Mouse (Mus musculus) thymus, adult 18-20 months (tissue): ENCODE measurements at regions not wholly inside any gene's neighbourhood (a gene's known extent, or its start where the extent isn't known, plus 50 kb on each side); places are given as distances from the start of the nearest gene placed in this dataset.
A peak's percentile ranks its signal among the peaks of the same experiment; 100 is the strongest.
"Not testable (repeated sequence)": the region's sequence is repeated elsewhere in the genome, so short reads cannot be mapped to it uniquely, and the experiment has no call there.

Experiments used
- DNase-seq, 2 experiments: peaks; one replicate each; pipeline ENCODE4 v3.0.0; 2022; ENCODE audit warnings: mixed read lengths in 2 of 2

DNA sequence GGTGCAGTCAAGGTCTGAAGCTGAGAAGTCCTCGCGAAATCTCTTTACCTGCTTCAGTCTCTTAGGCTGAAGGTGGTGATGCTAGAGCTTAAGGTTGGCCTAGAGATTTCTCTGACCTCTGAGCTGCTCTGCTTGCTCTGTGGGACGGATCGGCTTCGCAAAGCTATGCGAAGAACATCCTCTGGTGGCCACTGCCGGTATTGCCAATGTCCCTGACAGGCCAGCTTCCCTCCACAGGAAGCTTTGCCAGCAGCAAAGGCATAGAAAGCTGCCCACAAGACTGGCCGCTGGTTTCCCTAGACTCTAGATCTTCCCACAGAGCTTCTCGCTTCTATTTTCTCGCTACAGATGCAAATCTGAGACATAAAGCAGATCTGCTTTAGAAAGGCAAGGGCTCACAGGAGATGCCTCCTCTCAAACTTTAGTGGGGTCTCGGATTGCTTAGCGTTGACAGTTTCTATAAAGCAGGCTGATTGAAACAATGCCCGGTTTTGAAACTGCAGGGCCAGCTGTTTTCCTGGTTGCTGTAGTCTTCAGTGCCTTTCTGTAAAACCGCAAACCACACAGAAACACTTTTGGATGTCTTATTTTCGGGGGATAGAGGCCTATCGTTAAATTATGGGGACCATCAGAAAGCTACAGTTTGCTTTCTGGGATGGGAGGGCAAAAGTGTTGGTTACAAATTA lies 153.7 kb downstream of the Car8 start:
- DNase-seq = peak; percentile 36 to 43

DNA sequence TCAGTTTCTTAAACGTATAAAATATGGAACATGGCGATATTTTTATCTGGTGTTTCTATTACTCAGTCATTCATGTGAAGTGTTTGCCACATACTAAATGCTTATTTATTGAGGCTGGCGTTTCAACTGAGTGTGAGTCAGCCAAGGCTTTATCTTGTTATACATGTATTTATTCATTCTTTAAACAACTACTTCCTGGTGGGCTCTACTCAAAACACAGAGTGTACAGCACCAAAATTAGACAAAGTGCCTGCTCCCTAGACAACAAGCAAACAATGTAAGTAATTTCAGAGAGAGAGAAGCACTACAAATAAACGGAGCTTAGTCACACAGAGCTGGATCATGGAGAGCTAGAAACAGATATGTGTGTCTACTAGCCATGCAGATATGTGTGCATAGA lies 159.5 kb downstream of the Car8 start:
- no peak for DNase-seq

DNA sequence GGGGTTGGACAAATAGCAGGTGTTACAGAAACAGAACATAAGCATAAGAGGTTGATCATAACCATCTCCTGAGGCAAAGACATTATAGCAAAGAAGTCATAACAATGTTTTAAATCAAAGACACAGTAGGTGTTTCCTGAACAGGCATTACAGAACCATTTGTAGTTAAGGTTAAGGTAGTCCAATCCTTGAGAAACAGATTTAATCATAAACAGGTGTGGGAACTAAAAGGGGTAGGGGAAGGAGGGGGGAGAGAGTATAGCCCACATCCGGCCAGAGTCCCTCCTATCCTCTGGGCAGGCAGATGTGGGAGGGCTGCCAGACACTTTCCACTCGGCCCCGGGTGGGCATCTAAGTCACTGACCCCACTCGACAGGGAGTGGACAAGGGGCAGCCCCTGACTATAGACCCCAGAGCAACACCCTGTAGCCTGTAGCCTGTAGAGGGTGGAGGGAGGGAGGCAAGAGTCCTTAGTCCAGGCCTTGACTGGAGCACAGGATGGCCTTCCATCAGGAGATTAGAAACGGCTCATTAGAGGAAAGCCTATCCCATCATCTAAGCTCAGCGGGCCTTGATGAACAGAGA lies 165.8 kb downstream of the Car8 start:
- no peak for DNase-seq

DNA sequence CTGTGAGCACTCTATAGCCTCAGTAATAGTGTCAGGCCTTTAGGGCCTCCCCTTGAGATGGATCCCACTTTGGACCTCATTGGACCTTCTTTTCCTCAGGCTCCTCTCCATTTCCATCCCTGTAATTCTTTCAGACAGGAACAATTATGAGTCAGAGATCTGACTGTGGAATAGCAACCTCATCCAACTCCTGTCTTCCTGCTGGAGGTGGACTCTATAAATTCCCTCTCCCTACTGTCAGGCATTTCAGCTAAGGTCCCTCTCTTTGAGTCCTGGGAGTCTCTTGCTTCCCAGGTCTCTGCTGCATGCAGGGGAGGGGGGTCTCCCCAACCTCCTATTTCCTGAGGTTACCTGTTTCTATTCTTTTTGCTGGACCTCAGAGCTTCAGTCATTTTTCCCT lies 168.1 kb downstream of the Car8 start:
- not testable (repeated sequence) for DNase-seq

DNA sequence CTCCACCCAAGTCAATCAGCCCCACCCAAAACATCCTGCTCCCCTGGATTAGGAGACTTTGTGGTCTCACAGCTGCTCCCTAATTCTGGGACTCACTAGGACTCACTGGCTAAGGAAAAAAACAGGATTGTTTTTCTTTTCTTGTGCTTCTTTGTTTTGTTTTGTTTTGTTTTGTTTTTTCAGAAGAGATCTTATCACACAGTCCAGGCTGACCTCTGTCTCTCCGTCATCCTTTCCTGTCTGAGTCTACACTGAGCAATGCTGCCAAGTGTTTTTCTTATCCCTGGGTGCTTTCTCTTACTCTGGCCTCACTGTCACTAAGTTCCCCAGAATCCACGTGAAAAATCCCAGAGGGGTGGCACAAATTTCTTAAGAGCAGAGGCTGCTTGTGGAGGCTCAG lies 170.8 kb downstream of the Car8 start:
- DNase-seq = no peak

DNA sequence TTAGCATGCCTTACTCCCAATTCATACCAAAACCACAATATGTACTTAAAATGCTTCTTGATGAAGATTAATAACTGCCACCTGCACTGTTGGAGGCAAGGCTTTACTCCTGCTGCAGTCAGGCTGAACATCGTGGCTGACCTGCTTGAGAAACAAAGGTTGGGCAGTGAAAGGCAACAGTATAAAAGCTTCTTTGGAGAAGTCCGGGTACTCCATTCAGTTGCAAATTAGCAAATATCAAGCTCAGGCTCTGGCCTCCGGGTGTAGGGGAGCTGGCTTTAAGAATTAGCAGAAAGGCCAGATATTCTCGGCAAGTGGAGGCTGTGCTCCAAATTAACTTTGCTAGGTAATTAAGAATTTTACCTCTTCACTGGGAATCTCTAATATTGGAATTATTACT lies 197.1 kb downstream of the Car8 start:
- DNase-seq = no peak

DNA sequence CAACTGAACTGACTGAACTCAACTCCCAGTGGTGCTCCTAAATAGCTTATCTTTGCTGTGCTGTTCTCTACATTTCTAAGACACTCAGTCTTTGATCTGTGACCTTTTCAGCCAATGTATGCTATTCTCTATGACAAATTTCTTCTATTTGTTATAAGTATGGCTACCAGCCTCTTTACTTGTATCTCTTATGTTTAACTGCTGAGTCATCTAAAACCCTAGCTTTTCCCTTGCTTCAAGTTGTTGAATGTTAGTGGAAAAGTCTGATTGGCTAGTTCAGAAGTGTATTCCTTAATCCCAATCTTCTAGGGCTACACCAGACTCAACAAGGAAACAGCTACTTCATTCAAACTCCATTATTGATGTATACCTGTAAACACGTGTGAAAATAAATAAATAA lies 201.0 kb downstream of the Car8 start:
- no peak for DNase-seq

DNA sequence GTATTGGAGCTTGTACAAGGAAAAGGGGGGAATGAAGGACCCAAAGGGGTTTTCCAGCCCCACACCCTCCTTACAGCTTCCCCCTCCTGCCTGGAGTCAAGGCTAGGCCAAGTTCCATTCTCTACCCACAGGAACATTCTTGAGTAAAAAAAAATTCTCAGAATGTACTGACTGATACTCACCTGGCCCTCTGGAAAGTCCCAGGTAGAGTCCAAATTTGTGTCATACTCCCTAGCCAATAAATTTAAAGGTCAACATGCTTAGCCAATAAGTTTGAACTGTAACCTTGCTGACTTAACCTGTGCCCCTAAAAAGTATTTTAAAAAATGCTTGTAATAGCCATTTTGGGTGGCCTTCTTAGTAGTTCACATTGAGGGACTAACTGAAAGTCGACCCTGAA lies 205.4 kb downstream of the Car8 start:
- not testable (repeated sequence) for DNase-seq

DNA sequence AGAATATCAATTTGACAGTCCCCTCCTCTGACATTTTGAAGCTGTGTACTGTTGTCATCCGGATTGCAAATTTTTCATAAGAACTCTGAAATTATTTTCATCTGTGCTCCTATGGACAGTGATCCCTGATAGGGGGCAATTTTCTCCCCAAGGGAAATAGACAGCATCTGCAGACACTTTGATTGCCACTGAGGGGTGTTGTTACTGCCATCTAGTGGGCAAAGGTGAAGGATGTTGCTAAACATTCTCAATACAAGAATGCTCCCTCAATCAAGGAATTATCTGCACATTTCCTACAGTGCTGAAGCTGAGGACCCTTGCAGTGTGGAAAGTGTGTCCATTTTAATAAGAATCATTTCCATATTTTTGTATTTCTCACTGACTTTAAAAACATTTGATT lies 233.7 kb downstream of the Car8 start:
- DNase-seq = no peak

DNA sequence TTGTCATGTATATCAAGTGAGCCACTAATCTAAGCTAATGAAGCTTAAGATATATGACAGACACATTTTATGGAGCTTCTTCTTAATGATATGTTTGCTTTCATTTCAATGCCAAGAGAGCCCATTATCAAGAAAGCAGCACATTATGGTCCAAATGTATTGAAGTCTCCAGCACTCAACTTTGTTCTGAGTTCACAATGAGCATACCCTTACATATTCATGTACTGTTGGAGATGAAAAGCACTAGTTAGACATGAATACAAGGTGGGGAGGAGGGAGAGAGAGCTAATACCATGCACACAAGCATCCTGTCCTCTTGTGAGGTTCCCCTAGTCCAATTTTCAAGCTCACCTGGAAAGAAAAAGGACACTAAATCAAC lies 241.3 kb downstream of the Car8 start:
- no peak for DNase-seq

DNA sequence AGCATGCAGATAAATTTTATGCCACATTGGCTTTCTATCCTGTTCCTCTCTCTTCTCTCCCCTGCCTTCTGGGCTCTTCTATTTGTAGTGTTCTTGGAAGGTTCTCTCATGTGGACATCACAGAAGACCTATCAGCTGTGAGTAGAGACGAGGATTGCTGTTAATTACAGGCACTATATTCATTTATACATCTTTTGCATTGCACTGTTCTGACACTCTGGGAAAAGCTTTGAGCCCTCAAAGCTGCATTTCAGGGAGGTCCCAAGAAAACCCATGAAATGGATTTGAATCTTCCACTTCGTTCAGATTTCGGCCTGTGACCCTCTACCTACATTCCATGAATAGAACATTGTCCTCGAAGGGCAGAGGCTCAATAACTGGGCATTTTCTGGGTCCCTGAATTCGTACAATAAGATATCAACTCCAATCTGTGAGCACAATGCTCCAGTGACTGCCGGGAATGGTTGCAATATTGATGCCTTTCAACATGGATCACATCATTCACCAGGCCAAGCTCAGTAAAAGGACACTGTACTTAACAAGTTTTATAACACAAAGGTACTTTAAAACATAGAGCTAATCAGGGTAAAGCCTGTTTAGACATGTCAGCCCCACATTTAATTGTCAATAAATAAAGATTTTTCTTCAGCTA lies 241.8 kb downstream of the Car8 start:
- DNase-seq = no peak

DNA sequence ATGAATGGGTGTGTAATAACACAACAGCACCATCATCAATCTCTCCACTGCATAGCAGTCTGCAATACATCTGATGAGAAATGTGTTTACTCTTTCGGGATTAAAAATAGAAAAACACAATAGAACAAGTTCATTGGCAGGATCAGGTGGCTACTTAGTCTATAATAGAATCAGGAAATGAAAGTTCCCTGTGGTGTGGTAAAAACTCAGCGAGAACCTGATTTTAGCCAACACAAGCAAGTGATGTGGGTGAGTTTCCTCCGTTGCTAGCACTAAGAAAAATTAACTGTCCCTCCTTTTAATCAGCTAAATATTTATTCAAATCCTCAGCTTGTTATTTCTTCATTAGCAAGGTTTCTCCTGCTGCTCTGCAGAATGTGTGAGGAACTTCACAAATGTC lies 245.9 kb downstream of the Car8 start:
- DNase-seq = no peak

DNA sequence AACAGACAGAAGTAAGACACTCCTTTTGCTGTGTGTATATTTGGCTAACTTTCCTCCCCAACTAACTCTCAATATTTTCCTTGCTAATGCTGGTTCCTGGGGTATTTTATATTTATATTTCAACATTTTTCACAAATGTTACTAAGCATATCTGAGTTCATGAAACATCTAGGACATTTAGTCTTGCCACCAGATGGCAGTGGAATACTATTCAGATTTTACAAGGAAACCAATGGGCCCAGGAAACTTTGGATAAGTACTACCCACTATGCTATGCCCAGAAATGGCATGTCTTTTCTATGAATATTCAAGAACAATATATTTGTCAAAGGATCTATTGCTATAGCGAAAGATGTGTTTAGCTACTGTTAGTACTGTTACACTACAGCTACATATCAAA lies 251.1 kb downstream of the Car8 start:
- no peak for DNase-seq

DNA sequence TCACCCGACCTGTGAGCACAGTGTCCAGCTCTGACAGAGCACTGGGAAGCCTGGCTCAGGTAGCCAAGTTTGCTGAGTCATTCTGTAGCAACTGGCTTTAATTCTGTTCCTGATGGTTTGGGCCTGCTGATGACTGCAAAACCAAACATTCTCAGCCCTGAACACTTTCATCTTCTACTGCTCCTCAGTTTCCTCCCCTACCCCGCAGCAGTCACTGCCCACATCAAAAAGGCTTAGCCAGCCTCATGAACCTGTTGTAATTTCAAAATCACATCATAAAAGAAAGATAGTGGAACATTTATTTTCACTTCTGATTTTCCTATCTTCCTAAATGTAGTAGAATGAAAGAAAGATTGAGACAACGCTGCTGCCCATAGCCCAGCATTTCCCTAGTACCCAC lies 251.5 kb downstream of the Car8 start:
- no peak for DNase-seq

DNA sequence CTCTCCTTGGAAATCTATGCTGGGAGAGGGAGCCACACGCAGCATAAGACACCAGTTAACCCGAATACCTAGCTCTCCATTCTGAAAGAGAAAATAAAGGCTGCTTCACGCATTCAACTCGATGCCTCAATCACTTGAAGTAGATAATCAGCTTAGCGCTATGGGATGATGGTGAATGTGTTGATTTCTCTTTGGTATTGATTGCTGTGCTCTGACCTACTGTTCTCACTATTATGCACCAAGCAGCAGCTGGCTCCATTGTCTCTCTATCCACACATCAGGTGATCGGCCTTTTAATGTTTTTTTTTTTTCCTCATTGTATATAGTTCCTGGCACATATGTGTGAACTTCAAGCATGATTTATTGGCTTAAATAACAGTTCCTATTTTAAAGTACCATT lies 254.0 kb downstream of the Car8 start:
- no peak for DNase-seq

DNA sequence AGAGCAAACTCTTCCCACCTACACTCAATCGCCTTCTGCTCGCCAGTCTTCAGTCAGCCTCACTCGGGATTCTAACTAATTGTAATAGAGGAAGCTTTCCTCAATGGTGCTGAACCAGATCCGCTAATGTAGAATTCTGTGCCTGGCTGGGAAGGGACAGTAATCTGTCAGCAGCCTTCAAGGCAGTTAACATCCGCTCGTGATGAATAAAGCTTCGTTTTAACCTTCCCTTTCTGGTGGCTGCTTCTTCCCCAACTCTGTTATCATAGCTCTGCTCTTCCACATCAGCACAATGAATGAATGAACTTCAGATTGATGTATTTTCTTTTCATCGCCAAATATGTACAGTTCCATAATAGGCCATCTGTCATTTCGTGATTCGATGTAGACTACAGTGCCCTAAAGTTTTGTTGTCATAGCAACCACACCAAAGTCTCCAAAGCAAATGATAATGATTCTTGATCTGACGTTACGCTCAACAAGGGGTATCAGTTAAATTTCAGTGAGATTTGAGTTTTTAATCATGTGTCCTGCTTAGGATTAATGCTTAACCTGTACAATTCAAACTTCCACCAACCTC lies 259.0 kb downstream of the Car8 start:
- no peak for DNase-seq

DNA sequence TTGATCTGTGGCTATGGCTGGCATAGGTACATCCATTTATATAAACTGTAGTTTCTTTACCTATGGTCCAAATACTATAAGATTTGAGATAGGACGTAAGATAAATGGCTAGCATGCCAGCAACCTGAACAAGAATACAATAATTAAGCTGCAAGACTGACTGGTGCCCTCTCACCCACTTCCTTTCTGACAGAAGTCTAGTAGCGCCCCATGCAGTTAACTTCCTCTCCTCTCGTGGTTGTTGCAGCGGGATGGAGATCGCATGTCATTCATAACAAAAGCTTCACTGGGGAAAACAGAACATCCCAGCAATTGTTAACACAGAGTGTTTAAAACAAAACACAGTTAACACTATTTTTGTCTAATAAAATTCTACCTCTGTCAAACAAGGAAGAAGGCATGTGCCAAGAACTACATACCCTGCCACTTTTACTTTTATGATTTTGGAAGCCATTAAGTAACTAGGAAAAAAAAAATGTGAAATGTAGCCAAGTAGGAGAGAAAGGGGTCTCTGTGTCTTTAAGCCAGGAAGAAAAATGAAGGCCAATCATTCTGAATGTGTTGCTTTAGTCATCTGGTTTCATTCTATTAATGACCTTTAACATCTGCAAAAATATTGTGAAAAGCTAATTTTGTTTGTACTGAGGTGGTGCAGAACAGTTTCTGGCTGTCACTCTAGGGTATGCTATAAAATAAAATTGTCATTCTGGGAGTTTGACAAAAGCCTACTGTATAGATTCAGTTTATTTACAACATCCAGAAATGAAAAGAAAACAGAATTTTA lies 261.0 kb downstream of the Car8 start:
- no peak for DNase-seq

DNA sequence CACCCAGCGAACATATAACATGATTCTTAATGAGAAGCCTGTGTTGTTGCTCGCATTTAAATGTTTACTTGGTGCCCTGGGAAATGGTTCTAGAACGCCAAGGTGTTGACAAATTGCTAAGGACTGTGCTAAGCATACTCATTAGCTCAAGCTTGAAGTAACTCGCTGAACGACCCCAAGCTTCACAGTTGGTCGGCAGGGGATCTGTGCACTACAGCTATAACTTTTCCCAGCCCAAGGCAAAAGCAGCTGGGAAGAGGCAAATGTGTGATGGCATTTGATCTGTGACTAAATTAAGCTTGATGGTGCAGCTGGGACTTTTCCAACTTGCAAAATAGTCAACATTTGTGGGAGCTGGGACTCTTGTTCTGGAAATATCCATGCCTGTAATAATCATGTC lies 268.6 kb downstream of the Car8 start:
- DNase-seq = no peak

DNA sequence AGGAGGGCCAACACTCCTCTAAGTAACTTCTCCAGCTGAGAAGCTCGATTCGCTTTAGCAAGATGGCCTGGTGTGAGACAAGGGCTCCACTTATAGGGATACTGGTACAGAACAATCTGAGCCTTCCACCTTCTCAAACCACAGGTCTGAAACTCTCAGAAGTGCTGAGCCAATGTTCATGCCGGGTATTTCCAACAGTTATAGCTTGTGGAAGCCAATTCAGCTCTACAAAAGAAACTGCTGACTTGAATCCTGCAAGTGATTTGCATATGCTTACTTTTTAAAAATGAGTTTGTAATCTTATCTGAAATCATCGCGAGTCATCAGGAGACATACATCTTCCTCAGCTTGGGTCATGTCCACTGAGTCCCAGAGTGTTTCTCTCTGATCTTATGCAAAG lies 273.2 kb downstream of the Car8 start:
- DNase-seq = no peak

DNA sequence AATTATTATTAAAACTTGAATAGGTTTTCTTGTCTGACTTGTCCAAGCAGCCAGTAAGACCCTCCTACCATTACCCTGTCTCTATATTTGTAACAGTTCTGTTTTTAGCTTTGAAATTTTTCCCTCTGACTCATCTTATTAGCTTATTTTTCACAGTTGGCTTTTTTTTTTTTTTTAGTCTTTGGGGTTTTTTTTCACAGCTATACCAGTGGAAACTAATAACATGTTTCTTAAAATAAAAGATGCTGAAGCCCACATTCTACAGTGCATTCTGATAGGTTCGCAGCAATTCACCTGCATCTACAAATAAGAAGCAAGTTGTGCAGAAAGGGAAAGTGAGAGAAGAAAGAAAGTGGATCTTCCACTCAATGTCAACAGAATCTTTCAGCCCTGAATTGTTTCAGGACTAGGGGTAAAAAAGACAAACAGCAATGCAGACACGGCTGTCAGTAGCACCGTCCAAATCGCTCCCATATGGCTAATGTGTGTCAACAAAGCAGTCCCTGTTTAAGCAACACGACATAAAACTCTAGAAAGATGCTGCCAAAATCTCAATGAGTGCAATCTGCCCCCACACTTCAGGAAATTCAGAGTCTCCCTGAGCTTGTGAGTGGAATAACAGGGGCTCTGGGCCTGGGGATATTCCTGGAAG lies 277.2 kb downstream of the Car8 start:
- DNase-seq = no peak

DNA sequence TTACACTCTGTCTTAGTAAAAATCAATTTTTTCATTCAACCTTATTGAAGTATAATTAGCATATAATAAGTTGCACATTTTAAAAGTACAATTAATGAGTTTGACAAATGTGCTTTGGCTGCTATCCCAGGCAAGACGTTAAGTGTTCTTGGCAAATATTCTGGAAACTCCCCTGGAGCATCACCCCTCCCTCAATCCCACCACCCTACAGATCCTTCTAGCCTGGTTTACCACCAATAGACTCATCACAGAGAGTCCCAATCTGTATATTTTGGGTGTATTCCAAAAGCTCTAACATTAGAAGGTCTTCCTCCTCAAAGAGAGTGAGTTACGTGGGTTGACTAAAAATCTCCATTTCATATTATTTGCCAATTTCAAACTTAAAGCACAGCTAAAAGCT lies 278.5 kb downstream of the Car8 start:
- DNase-seq = no peak

DNA sequence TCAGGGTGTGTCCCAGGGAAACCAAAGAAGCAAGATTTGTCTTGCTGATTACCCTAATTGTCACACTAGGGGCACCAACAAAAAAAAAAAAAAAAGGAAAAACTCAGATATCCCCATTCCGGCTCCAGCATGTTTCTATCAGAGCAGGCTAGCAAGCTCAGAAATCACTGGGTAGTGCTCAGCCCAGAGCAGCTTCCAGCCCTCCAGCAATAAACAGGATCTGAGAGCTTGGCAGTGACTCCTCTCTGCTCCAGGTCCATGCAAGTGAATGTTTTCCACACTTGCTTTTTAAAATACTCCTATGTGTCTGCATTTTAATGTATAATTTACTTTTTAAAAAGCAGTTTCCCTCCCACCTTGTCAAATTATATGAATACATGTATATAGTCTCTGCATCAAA lies 290.8 kb downstream of the Car8 start:
- no peak for DNase-seq

DNA sequence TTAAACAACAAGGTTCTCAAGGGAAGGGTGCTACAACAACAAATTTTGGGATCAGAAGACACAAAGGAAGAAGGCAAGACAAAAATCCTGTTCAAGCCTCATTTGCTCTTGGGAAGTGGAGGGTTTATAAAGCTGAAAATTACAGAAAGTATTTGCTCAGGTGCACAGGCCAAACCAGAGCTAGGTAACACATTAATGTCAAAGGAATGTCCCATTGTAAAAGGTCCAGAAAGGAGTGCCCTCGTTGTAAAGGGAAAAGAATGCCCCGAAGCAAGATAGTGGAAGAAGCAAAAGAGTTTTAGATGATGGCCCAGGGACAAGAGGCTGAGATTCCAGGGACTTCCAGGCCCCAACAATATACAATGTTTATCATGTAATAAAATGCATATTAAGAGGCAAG lies 317.3 kb downstream of the Car8 start:
- no peak for DNase-seq
